Mouse (Mus musculus): ENCODE measurements at regions not wholly inside any gene's neighbourhood (a gene's known extent, or its start where the extent isn't known, plus 50 kb on each side); places are given as distances from the start of the nearest gene placed in this dataset.

- no peak for DNase-seq (ENCODE audit: low spot score)
These were observed 332.7 kb downstream of the 1700017N19Rik start for GRCm38 (mm10) chr10:100922976-100923375.

- DNase-seq (ENCODE audit: low spot score), result no peak
These were observed 336.8 kb downstream of the 1700017N19Rik start for GRCm38 (mm10) chr10:100927086-100927485.

- no peak for DNase-seq (ENCODE audit: low spot score)
These were observed 341.5 kb downstream of the 1700017N19Rik start for GRCm38 (mm10) chr10:100931739-100932138.

- DNase-seq (ENCODE audit: low spot score), result no peak
These were observed 368.1 kb downstream of the 1700017N19Rik start for GRCm38 (mm10) chr10:100958371-100958770.

- no peak for DNase-seq (ENCODE audit: low spot score)
These were observed 413.2 kb downstream of the 1700017N19Rik start for GRCm38 (mm10) chr10:101003469-101003868.

- no peak for DNase-seq (ENCODE audit: low spot score)
These were observed 414.4 kb downstream of the 1700017N19Rik start for GRCm38 (mm10) chr10:101004687-101005086.

- no peak for DNase-seq (ENCODE audit: low spot score)
These were observed 425.1 kb downstream of the 1700017N19Rik start for GRCm38 (mm10) chr10:101015416-101015815.

- DNase-seq (ENCODE audit: low spot score), result no peak
These were observed 448.3 kb downstream of the 1700017N19Rik start for GRCm38 (mm10) chr10:101038630-101039029.

GRCm38 (mm10) chr10:101039034-101039433, 448.8 kb downstream of the 1700017N19Rik start:
- no peak for DNase-seq (ENCODE audit: low spot score)
